Mouse (Mus musculus) spleen, adult 2 months (tissue): ENCODE measurements around the gene Ets1. TPM values are rescaled to one million over a fixed set of nuclear protein-coding genes. Genes with fewer than 3 reads are reported as not detected.

Experiments
- DNase-seq, 2 experiments: peaks; one replicate each; pipeline versions ENCODE4 v3.0.0 to v3.0.0-alpha.2; 2012 to 2021; ENCODE audit warnings: low spot score in 2 of 2, low read depth in 1 of 2
- H3K27ac ChIP-seq: fragments of 200-500 bp; 2 replicates; pipeline ENCODE4 v1.5.1; 2012; ENCODE audit warnings: low read length, inconsistent platforms; ENCODE audit not compliant: insufficient read depth
- H3K27me3 ChIP-seq: fragments of 200-500 bp; 2 replicates; pipeline ENCODE4 v1.6.1; 2012; ENCODE audit warnings: mild to moderate bottlenecking, moderate library complexity, low read length, inconsistent platforms; ENCODE audit not compliant: control insufficient read depth, insufficient read depth
- H3K36me3 ChIP-seq: fragments of 200-500 bp; 2 replicates; pipeline ENCODE4 v1.6.1; 2012; ENCODE audit warnings: mild to moderate bottlenecking, low read length, inconsistent platforms; ENCODE audit not compliant: control insufficient read depth, insufficient read depth
- H3K4me1 ChIP-seq: fragments of 200-500 bp; 2 replicates; pipeline ENCODE4 v1.6.1; 2011; ENCODE audit warnings: inconsistent platforms; ENCODE audit not compliant: control insufficient read depth, insufficient read depth, insufficient read length
- H3K4me3 ChIP-seq: fragments of 200-500 bp; 2 replicates; pipeline ENCODE4 v1.5.1; 2011; ENCODE audit warnings: mild to moderate bottlenecking, inconsistent platforms; ENCODE audit not compliant: insufficient read depth, insufficient read length; ENCODE audit errors: extremely low read depth
- CTCF ChIP-seq: fragments of 200-500 bp; IDR thresholded peaks from 2 replicates; pipeline ENCODE4 v1.5.1; 2011; ENCODE audit warnings: mild to moderate bottlenecking, inconsistent platforms; ENCODE audit not compliant: insufficient read depth, insufficient read length, insufficient replicate concordance; ENCODE audit errors: extremely low read depth
- POLR2A ChIP-seq: fragments of 200-500 bp; IDR thresholded peaks from 2 replicates; pipeline ENCODE4 v1.6.1; 2011; ENCODE audit warnings: low read depth, low read length, inconsistent platforms
- WGBS: fragments of 180-500 bp; shearing (Covaris S2); methylation state at CpG from one replicate; pipeline ENCODE4 v1.1.7; 2018; 5-methylcytosine and 5-hydroxymethylcytosine counted together
- polyA plus RNA-seq: library from polyadenylated mRNA; depleted of rRNA; stranded (reverse); fragments of >200 nt; gene quantifications from 2 replicates; pipeline ENCODE4 v1.2.3, GENCODE M21; 2012

The Ets1 gene
- polyA plus RNA-seq, 1 experiment = 115 TPM

GRCm38 (mm10) chr9:32594346-32594745 is 41.7 kb upstream of the Ets1 start:
- H3K27me3 ChIP-seq = no peaks in the 10 kb centered on the region
- 55% methylated on average over 4 of the region's 4 CpGs for WGBS
- H3K36me3 ChIP-seq = no peaks in the 10 kb centered on the region
- H3K27ac ChIP-seq = peak overlapping the region; percentile 79
- no peak for DNase-seq
- H3K4me3 ChIP-seq = no peak overlapping the region
- TF ChIP-seq POLR2A (no peak), CTCF (no peak)
- H3K4me1 ChIP-seq = peaks cover 30% of the 10 kb centered on the region

- Histone ChIP-seq H3K4me3 (no peak overlapping the region), H3K36me3 (no peaks in the 10 kb centered on the region), H3K4me1 (peaks cover 30% of the 10 kb centered on the region), H3K27me3 (no peaks in the 10 kb centered on the region), H3K27ac (peak overlapping the region; percentile 75)
- no peak for DNase-seq
- WGBS = 77% methylated on average over 7 of the region's 7 CpGs
- TF ChIP-seq POLR2A = no peak
- no peak for TF ChIP-seq CTCF
Observed at GRCm38 (mm10) chr9:32595076-32595820, 40.8 kb upstream of the Ets1 start.

GRCm38 (mm10) chr9:32596366-32596765 is 39.7 kb upstream of the Ets1 start:
- Histone ChIP-seq H3K4me3 (no peak overlapping the region), H3K27me3 (no peaks in the 10 kb centered on the region), H3K36me3 (no peaks in the 10 kb centered on the region), H3K4me1 (peaks cover 30% of the 10 kb centered on the region), H3K27ac (peak overlapping the region; percentile 45)
- 42% methylated on average over 8 of the region's 8 CpGs for WGBS
- TF ChIP-seq CTCF (no peak), POLR2A (no peak)
- no peak for DNase-seq

- Histone ChIP-seq H3K27me3 (no peaks in the 10 kb centered on the region), H3K4me3 (no peak overlapping the region), H3K4me1 (peaks cover 4% of the 10 kb centered on the region; the same call in 1 of the 2 replicates), H3K27ac (no peak overlapping the region), H3K36me3 (no peaks in the 10 kb centered on the region)
- no peak for TF ChIP-seq CTCF
- no peak for TF ChIP-seq POLR2A
- 86% methylated on average over 5 of the region's 5 CpGs for WGBS
- no peak for DNase-seq
Observed at GRCm38 (mm10) chr9:32601953-32602352, 34.1 kb upstream of the Ets1 start.

- no peaks in the 10 kb centered on the region; the same call in 1 of the 2 replicates for H3K4me1 ChIP-seq
- H3K4me3 ChIP-seq = no peak overlapping the region
- no peak for DNase-seq
- 81% methylated on average over 7 of the region's 7 CpGs for WGBS
- no peak overlapping the region for H3K27ac ChIP-seq
- H3K36me3 ChIP-seq = no peaks in the 10 kb centered on the region
- TF ChIP-seq POLR2A = no peak
- TF ChIP-seq CTCF = no peak
- H3K27me3 ChIP-seq = no peaks in the 10 kb centered on the region
Observed at GRCm38 (mm10) chr9:32603097-32603496, 32.9 kb upstream of the Ets1 start.

GRCm38 (mm10) chr9:32607218-32607617 is 28.8 kb upstream of the Ets1 start:
- no peak overlapping the region for H3K4me3 ChIP-seq
- H3K27me3 ChIP-seq = no peaks in the 10 kb centered on the region
- no peak for DNase-seq
- TF ChIP-seq CTCF = no peak
- no peak for TF ChIP-seq POLR2A
- no peak overlapping the region for H3K27ac ChIP-seq
- H3K36me3 ChIP-seq = no peaks in the 10 kb centered on the region
- 79% methylated on average over 7 of the region's 7 CpGs for WGBS
- H3K4me1 ChIP-seq = peaks cover 36% of the 10 kb centered on the region; the same call in 1 of the 2 replicates

- DNase-seq = peak in 1 of 2 experiments; percentile 53
- Histone ChIP-seq H3K36me3 (no peaks in the 10 kb centered on the region), H3K4me1 (peaks cover 45% of the 10 kb centered on the region; the same call in 1 of the 2 replicates), H3K27ac (peak overlapping the region; percentile 66), H3K4me3 (no peak overlapping the region), H3K27me3 (no peaks in the 10 kb centered on the region)
- 40% methylated on average over 10 of the region's 10 CpGs for WGBS
- TF ChIP-seq CTCF (no peak), POLR2A (no peak)
Observed at GRCm38 (mm10) chr9:32608831-32609610, 27.0 kb upstream of the Ets1 start.
